Mouse (Mus musculus) ES-E14 (cell line): ENCODE results near the gene Gpc6. TPM values are rescaled to one million over a fixed set of nuclear protein-coding genes. Genes with fewer than 3 reads are reported as not detected.

Source experiments
- DNase-seq: peaks from one replicate; pipeline ENCODE4 v3.0.0-alpha.2; 2013; ENCODE audit warnings: low read depth, low spot score
- H3K27ac ChIP-seq: 2 replicates; pipeline ENCODE4 v1.5.1; 2012; ENCODE audit warnings: low read depth, mild to moderate bottlenecking, low read length, moderate library complexity, mixed read lengths; ENCODE audit not compliant: poor library complexity, insufficient read depth, severe bottlenecking
- H3K36me3 ChIP-seq: 2 replicates; pipeline ENCODE4 v1.6.1; 2012; ENCODE audit warnings: mild to moderate bottlenecking, low read length, moderate library complexity, mixed read lengths; ENCODE audit not compliant: control insufficient read depth, poor library complexity, insufficient read depth, severe bottlenecking
- H3K4me1 ChIP-seq, 2 experiments: fragments of 150-350 bp in 1 of 2; sonication (generic) in 1 of 2; 2 replicates each; pipeline ENCODE4 v1.6.1; 2012; ENCODE audit warnings: low read length in 2 of 2, mild to moderate bottlenecking in 1 of 2, mixed read lengths in 1 of 2; ENCODE audit not compliant: control insufficient read depth in 2 of 2, insufficient read depth in 2 of 2, poor library complexity in 1 of 2
- H3K4me3 ChIP-seq, 2 experiments: fragments of 150-350 bp in 1 of 2; sonication (generic) in 1 of 2; 2 replicates each; pipeline ENCODE4 v1.5.1; 2012; ENCODE audit warnings: low read length in 2 of 2, low read depth in 1 of 2, mild to moderate bottlenecking in 1 of 2, mixed read lengths in 1 of 2; ENCODE audit not compliant: insufficient read depth in 1 of 2, poor library complexity in 1 of 2, severe bottlenecking in 1 of 2
- H3K9ac ChIP-seq: 2 replicates; pipeline ENCODE4 v1.6.1; 2012; ENCODE audit warnings: low read depth, mild to moderate bottlenecking, low read length, mixed read lengths; ENCODE audit not compliant: poor library complexity, insufficient read depth, severe bottlenecking
- H3K9me3 ChIP-seq: fragments of 150-350 bp; sonication (generic); 2 replicates; pipeline ENCODE4 v1.6.1; 2012; ENCODE audit warnings: low read depth, mild to moderate bottlenecking, low read length; ENCODE audit not compliant: control insufficient read depth, insufficient read depth
- CHD2 ChIP-seq: IDR thresholded peaks from 2 replicates; pipeline ENCODE4 v1.6.1; 2014; ENCODE audit warnings: mild to moderate bottlenecking, low read depth, low read length, inconsistent platforms
- HCFC1 ChIP-seq: IDR thresholded peaks from 2 replicates; pipeline ENCODE4 v1.6.1; 2012; ENCODE audit warnings: low read length, inconsistent platforms, borderline replicate concordance; ENCODE audit not compliant: insufficient read depth
- MAFK ChIP-seq: IDR thresholded peaks from 2 replicates; pipeline ENCODE4 v1.6.1; 2014; ENCODE audit warnings: mild to moderate bottlenecking, low read depth, low read length, inconsistent platforms; ENCODE audit not compliant: insufficient read depth
- ZC3H11A ChIP-seq: IDR thresholded peaks from 2 replicates; pipeline ENCODE4 v1.6.1; 2012; ENCODE audit warnings: low read depth, mild to moderate bottlenecking, inconsistent platforms, low read length, borderline replicate concordance
- ZNF384 ChIP-seq: IDR thresholded peaks from 2 replicates; pipeline ENCODE4 v1.6.1; 2012; ENCODE audit warnings: low read depth, low read length, inconsistent platforms
- in situ Hi-C, 2 experiments: fragments of 600-800 bp; cut with MboI; formaldehyde crosslinking; loops; one replicate each; pipeline ENCODE4 v1.15.1; 2025; ENCODE audit warnings: low sequenced_read_pairs in 2 of 2, inconsistent platforms in 1 of 2; ENCODE audit not compliant: unreplicated experiment in 2 of 2
- total RNA-seq: library from RNA; depleted of rRNA; stranded (reverse); fragments of 300-350 nt; gene quantifications from 2 replicates; pipeline ENCODE4 v1.2.3, GENCODE M21; 2012

Gene Gpc6
- total RNA-seq, 1 experiment = 3.2 TPM

DNA sequence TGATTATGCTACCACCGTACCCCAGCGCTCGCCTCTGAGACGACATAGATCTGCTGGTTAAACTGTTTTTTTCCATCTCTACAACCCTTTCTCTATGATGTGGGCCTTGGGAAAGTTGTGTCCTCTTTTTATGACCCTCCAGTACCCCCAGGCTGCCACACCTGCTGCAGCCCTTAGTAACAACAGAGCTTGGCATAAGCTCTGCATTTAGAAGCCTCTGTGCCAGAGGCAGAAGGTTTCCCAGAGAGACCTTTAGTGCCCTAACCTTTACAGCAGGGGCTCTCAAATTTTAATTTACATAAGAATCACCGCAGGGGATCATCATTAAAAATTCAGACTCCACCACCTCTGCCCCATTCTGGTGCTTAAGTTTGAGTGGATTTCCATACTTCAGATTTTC lies 875.3 kb downstream of the Gpc6 start:
- in situ Hi-C loops = no loop called here
- Histone ChIP-seq H3K9ac (no peak overlapping the region), H3K9me3 (no peaks in the 10 kb centered on the region), H3K36me3 (no peaks in the 10 kb centered on the region), H3K4me3 (no peak overlapping the region), H3K27ac (no peak overlapping the region), H3K4me1 (no peaks in the 10 kb centered on the region)
- TF ChIP-seq ZC3H11A (no peak), ZNF384 (no peak), HCFC1 (no peak), CHD2 (no peak), MAFK (no peak)
- no peak for DNase-seq

- no peak overlapping the region for H3K9ac ChIP-seq
- no peak for DNase-seq
- in situ Hi-C loops = no loop called here
Measured at GRCm38 (mm10) chr14:117807846-117808245, 882.7 kb downstream of the Gpc6 start.

GRCm38 (mm10) chr14:117808326-117808725 lies 883.2 kb downstream of the Gpc6 start:
- no peak overlapping the region for H3K4me3 ChIP-seq
- in situ Hi-C loops = no loop called here
- no peak overlapping the region for H3K27ac ChIP-seq
- TF ChIP-seq MAFK (no peak), CHD2 (no peak), HCFC1 (no peak), ZC3H11A (no peak), ZNF384 (no peak)
- H3K9me3 ChIP-seq = no peaks in the 10 kb centered on the region
- H3K36me3 ChIP-seq = no peaks in the 10 kb centered on the region
- H3K9ac ChIP-seq = no peak overlapping the region
- no peaks in the 10 kb centered on the region for H3K4me1 ChIP-seq
- DNase-seq = no peak

More at GRCm38 (mm10) chr14:117807846-117808245, 882.7 kb downstream of the Gpc6 start:
- no peaks in the 10 kb centered on the region for H3K9me3 ChIP-seq
- no peak for TF ChIP-seq HCFC1
- TF ChIP-seq ZNF384 = no peak
- no peak for TF ChIP-seq MAFK
- no peak for TF ChIP-seq CHD2
- TF ChIP-seq ZC3H11A = no peak
- no peak overlapping the region for H3K4me3 ChIP-seq
- no peak overlapping the region for H3K27ac ChIP-seq
- no peaks in the 10 kb centered on the region for H3K36me3 ChIP-seq
- H3K4me1 ChIP-seq = no peaks in the 10 kb centered on the region

DNA sequence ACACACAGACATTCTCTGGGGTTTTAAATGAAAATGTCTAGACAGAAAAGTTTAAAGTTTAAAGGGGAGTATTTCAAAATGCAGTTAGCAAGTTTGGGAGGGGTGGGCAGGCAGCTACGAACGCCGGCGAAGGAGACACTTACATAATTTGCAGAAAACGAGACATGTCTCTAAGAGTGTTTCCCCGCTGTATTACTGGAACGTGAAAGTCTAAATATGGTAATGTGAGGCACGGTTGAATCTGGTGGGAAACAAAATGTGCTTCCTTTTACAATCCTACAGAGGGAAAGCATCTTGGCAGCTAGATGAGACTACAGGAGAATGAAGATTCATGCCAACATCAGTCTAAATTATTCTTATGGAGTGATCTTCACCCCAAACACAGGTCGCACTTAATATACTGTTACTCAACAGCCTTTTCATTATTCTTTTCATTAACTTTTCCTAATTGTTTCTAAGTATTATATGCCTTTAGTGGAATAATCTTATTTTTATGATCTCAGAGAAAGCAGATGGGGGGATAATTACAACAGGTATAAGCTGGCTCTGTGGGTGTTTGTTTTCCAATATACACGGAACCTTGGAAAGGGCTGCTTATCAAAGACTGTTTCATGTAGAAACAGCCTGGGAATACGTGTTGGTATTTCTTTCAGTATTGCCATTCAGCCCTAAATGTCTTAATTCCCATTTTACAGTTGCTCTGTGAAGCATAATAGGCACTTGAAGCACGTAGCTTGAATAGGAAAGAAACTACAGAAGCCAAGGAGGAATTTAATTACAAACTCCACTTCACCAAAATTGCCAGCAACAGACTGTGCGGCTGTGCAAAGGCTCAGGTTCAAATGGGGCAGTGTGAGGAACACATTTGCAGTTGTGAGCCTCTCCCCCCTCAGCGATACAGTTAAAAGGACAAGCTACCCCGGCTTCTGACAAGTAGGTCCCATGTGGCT lies 885.5 kb downstream of the Gpc6 start:
- no peak for TF ChIP-seq MAFK
- TF ChIP-seq ZC3H11A = no peak
- no peak for TF ChIP-seq CHD2
- no peak for TF ChIP-seq ZNF384
- no peak for TF ChIP-seq HCFC1
- no peaks in the 10 kb centered on the region for H3K9me3 ChIP-seq
- no peak for DNase-seq
- no peak overlapping the region for H3K4me3 ChIP-seq
- no peaks in the 10 kb centered on the region for H3K4me1 ChIP-seq
- no peaks in the 10 kb centered on the region for H3K36me3 ChIP-seq
- H3K27ac ChIP-seq = no peak overlapping the region
- in situ Hi-C loops = no loop called here
- H3K9ac ChIP-seq = no peak overlapping the region

GRCm38 (mm10) chr14:117813473-117813872 lies 888.4 kb downstream of the Gpc6 start:
- no peaks in the 10 kb centered on the region for H3K36me3 ChIP-seq
- TF ChIP-seq ZC3H11A (no peak), MAFK (no peak), ZNF384 (no peak), HCFC1 (no peak), CHD2 (no peak)
- in situ Hi-C loops = no loop called here
- no peak overlapping the region for H3K27ac ChIP-seq
- no peaks in the 10 kb centered on the region for H3K9me3 ChIP-seq
- H3K9ac ChIP-seq = no peak overlapping the region
- no peaks in the 10 kb centered on the region for H3K4me1 ChIP-seq
- no peak for DNase-seq
- H3K4me3 ChIP-seq = no peak overlapping the region
